Mouse (Mus musculus): ENCODE measurements around the gene Gpd1. TPM values are rescaled to one million over a fixed set of nuclear protein-coding genes. Genes with fewer than 3 reads are reported as not detected.
A peak's percentile ranks its signal among the peaks of the same experiment; 100 is the strongest.

Gene Gpd1
- polyA plus RNA-seq, 1 experiment from 2014 or later: 5.3 TPM

GRCm38 (mm10) chr15:99714858-99715257, 2.5 kb upstream of the Gpd1 start:
- H3K4me1 ChIP-seq: peaks cover 10% of the 10 kb centered on the region
- no peak overlapping the region for H3K27ac ChIP-seq
- no peak overlapping the region for H3K9ac ChIP-seq
- no peak overlapping the region for H3K4me3 ChIP-seq (replicated peaks)
- H3K36me3 ChIP-seq: peaks cover 43% of the 10 kb centered on the region
- H3K4me2 ChIP-seq: no peak overlapping the region
- H3K27me3 ChIP-seq (replicated peaks): no peaks in the 10 kb centered on the region
- no peak for ATAC-seq (ENCODE audit: insufficient read depth, low FRiP score, low read depth)
- no peaks in the 10 kb centered on the region for H3K9me3 ChIP-seq
- WGBS: 51% methylated on average over 7 of the region's 7 CpGs

GRCm38 (mm10) chr15:99715361-99715865, 1.9 kb upstream of the Gpd1 start:
- H3K4me2 ChIP-seq: no peak overlapping the region
- no peak overlapping the region for H3K27ac ChIP-seq
- H3K36me3 ChIP-seq: peaks cover 39% of the 10 kb centered on the region
- WGBS: 78% methylated on average over 13 of the region's 13 CpGs
- no peak overlapping the region for H3K9ac ChIP-seq
- no peak overlapping the region for H3K4me3 ChIP-seq (replicated peaks)
- no peaks in the 10 kb centered on the region for H3K9me3 ChIP-seq
- H3K27me3 ChIP-seq (replicated peaks): no peaks in the 10 kb centered on the region
- no peak for ATAC-seq (ENCODE audit: insufficient read depth, low FRiP score, low read depth)
- H3K4me1 ChIP-seq: peaks cover 10% of the 10 kb centered on the region

- Histone ChIP-seq H3K27ac (no peak overlapping the region), H3K9me3 (no peaks in the 10 kb centered on the region), H3K36me3 (peaks cover 32% of the 10 kb centered on the region), H3K4me3 (replicated peaks) (no peak overlapping the region), H3K4me2 (no peak overlapping the region), H3K27me3 (replicated peaks) (no peaks in the 10 kb centered on the region), H3K4me1 (peaks cover 10% of the 10 kb centered on the region), H3K9ac (no peak overlapping the region)
- no peak for ATAC-seq (ENCODE audit: insufficient read depth, low FRiP score, low read depth)
- 61% methylated on average over 11 of the region's 11 CpGs for WGBS
Measured at GRCm38 (mm10) chr15:99715982-99716746, 1.2 kb upstream of the Gpd1 start.

GRCm38 (mm10) chr15:99716814-99717213, 501 bp upstream of the Gpd1 start:
- Histone ChIP-seq H3K4me3 (replicated peaks) (no peak overlapping the region), H3K4me2 (no peak overlapping the region), H3K27me3 (replicated peaks) (no peaks in the 10 kb centered on the region), H3K27ac (no peak overlapping the region), H3K36me3 (peaks cover 25% of the 10 kb centered on the region), H3K9me3 (no peaks in the 10 kb centered on the region), H3K9ac (no peak overlapping the region), H3K4me1 (peaks cover 10% of the 10 kb centered on the region)
- ATAC-seq (ENCODE audit: insufficient read depth, low FRiP score, low read depth): no peak
- 82% methylated on average over 12 of the region's 12 CpGs for WGBS

- H3K27ac ChIP-seq: no peak overlapping the region
- H3K4me1 ChIP-seq: peaks cover 15% of the 10 kb centered on the region
- H3K36me3 ChIP-seq: peaks cover 8% of the 10 kb centered on the region
- no peak overlapping the region for H3K4me2 ChIP-seq
- no peaks in the 10 kb centered on the region for H3K9me3 ChIP-seq
- ATAC-seq (ENCODE audit: insufficient read depth, low FRiP score, low read depth): no peak
- no peak overlapping the region for H3K9ac ChIP-seq
- WGBS: 85% methylated on average over 9 of the region's 9 CpGs
- H3K4me3 ChIP-seq (replicated peaks): no peak overlapping the region
- no peaks in the 10 kb centered on the region for H3K27me3 ChIP-seq (replicated peaks)
Measured at GRCm38 (mm10) chr15:99718461-99719021, 1.2 kb downstream of the Gpd1 start.

- Histone ChIP-seq H3K4me1 (peaks cover 28% of the 10 kb centered on the region), H3K4me2 (no peak overlapping the region)
- WGBS: 76% methylated on average over 8 of the region's 8 CpGs
Measured at GRCm38 (mm10) chr15:99719865-99720264, 2.5 kb downstream of the Gpd1 start.

GRCm38 (mm10) chr15:99721921-99722743, 4.8 kb downstream of the Gpd1 start:
- H3K27ac ChIP-seq: no peak overlapping the region
- no peaks in the 10 kb centered on the region for H3K27me3 ChIP-seq (replicated peaks)
- no peak for ATAC-seq (ENCODE audit: insufficient read depth, low FRiP score, low read depth)
- H3K9ac ChIP-seq: no peak overlapping the region
- no peaks in the 10 kb centered on the region for H3K36me3 ChIP-seq
- 77% methylated on average over 25 of the region's 25 CpGs for WGBS
- no peak overlapping the region for H3K4me3 ChIP-seq (replicated peaks)
- H3K9me3 ChIP-seq: no peaks in the 10 kb centered on the region
- peaks cover 28% of the 10 kb centered on the region for H3K4me1 ChIP-seq
- H3K4me2 ChIP-seq: no peak overlapping the region

More at GRCm38 (mm10) chr15:99719865-99720264, 2.5 kb downstream of the Gpd1 start:
- H3K27ac ChIP-seq: no peak overlapping the region
- no peak for ATAC-seq (ENCODE audit: insufficient read depth, low FRiP score, low read depth)
- H3K4me3 ChIP-seq (replicated peaks): no peak overlapping the region
- H3K36me3 ChIP-seq: no peaks in the 10 kb centered on the region
- no peaks in the 10 kb centered on the region for H3K9me3 ChIP-seq
- H3K27me3 ChIP-seq (replicated peaks): no peaks in the 10 kb centered on the region
- H3K9ac ChIP-seq: no peak overlapping the region

GRCm38 (mm10) chr15:99723120-99723514, 5.8 kb downstream of the Gpd1 start:
- Histone ChIP-seq H3K9ac (no peak overlapping the region), H3K27ac (peak overlapping the region; percentile 84), H3K4me1 (peaks cover 28% of the 10 kb centered on the region), H3K4me2 (no peak overlapping the region; the same call in 1 of the 2 replicates), H3K9me3 (no peaks in the 10 kb centered on the region), H3K36me3 (peaks cover 6% of the 10 kb centered on the region), H3K4me3 (replicated peaks) (no peak overlapping the region), H3K27me3 (replicated peaks) (no peaks in the 10 kb centered on the region)
- ATAC-seq (ENCODE audit: insufficient read depth, low FRiP score, low read depth): no peak
- 72% methylated on average over 10 of the region's 10 CpGs for WGBS

- Histone ChIP-seq H3K36me3 (peaks cover 12% of the 10 kb centered on the region), H3K9ac (no peak overlapping the region), H3K4me3 (replicated peaks) (no peak overlapping the region), H3K9me3 (no peaks in the 10 kb centered on the region), H3K4me2 (peak overlapping the region; percentile 73), H3K27me3 (replicated peaks) (no peaks in the 10 kb centered on the region), H3K27ac (peak overlapping the region; percentile 84), H3K4me1 (peaks cover 28% of the 10 kb centered on the region)
- ATAC-seq (ENCODE audit: insufficient read depth, low FRiP score, low read depth): 0 out of 2 replicates have a peak, but pooled peaks have one; percentile 11
- 27% methylated on average over 11 of the region's 11 CpGs for WGBS
Measured at GRCm38 (mm10) chr15:99723515-99724291, 6.4 kb downstream of the Gpd1 start.

- WGBS: 10% methylated on average over 16 of the region's 16 CpGs
- H3K36me3 ChIP-seq: peaks cover 15% of the 10 kb centered on the region
- 0 out of 2 replicates have a peak overlapping the region, but pooled peaks have one; percentile 4 for H3K9ac ChIP-seq
- peaks cover 28% of the 10 kb centered on the region for H3K4me1 ChIP-seq
- peak; percentile 24; the same call in 1 of the 2 replicates for ATAC-seq (ENCODE audit: insufficient read depth, low FRiP score, low read depth)
- H3K9me3 ChIP-seq: no peaks in the 10 kb centered on the region
- H3K4me3 ChIP-seq (replicated peaks): peak overlapping the region; percentile 81
- H3K27me3 ChIP-seq (replicated peaks): no peaks in the 10 kb centered on the region
- peak overlapping the region; percentile 84 for H3K27ac ChIP-seq
- H3K4me2 ChIP-seq: peak overlapping the region; percentile 73
Measured at GRCm38 (mm10) chr15:99724292-99725021, 7.1 kb downstream of the Gpd1 start.

All from stomach, embryonic 15.5 days (tissue).